Mouse (Mus musculus): Measurements from ENCODE around the gene Bak1. TPM values are rescaled to one million over a fixed set of nuclear protein-coding genes. Genes with fewer than 3 reads are reported as not detected.

The Bak1 gene
- polyA plus RNA-seq, 1 experiment from 2014 or later, result 5.3 TPM

DNA sequence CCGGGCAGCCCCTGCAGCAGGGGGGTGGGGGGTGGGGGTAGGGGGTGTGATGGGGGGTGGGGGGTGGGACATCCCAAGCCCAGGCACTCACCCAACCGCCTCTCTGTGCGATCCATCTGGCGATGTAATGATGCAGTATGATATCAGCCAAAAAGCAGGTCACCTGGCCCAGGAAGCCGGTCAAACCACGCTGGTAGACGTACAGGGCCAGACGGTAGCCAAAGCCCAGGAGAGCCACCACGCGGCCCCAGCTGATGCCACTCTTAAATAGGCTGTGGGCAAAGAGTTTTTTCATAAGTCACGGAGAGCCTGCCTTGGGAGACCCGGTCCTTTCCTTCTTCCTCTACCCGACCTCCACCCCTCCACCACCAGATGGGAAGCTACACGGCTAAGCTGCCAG, 7.7 kb downstream of the Bak1 start:
- no peaks in the 10 kb centered on the region for H3K9me3 ChIP-seq (ENCODE audit: control insufficient read depth, low read length)
- WGBS, result 93% methylated on average over 14 of the region's 14 CpGs
- peaks cover 24% of the 10 kb centered on the region for H3K36me3 ChIP-seq (ENCODE audit: control insufficient read depth, insufficient read depth, low read length)

DNA sequence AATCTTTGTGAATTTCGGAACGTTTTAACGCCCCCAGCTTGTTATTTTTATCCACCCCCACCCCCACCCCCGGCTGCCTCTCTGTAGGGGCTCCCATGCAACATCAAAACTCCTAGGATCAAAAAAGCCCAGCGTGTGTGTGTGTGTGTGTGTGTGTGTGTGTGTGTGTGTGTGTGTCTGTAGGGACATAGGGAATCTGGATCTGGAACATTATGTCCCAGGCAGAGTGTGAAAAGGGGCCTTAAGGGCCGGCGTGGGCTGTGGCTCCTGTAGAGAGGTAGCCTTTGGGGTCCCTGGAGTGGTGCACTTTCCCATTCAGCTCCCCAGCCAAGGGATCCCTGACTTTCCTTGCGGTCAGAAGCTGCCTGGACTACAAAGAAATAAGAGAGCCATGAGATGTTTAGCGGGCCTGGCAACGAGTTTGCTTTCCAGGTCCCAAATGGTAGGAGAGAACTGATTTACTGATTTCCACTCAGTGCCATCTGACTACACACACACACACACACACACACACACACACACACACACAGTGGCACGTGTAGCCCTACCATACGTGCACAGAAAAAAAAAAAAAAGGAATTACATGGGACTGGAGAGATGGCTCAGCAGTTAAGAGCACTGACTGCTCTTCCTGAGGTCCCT, 10.1 kb downstream of the Bak1 start:
- H3K36me3 ChIP-seq (ENCODE audit: control insufficient read depth, insufficient read depth, low read length), result peaks cover 20% of the 10 kb centered on the region
- no peaks in the 10 kb centered on the region for H3K9me3 ChIP-seq (ENCODE audit: control insufficient read depth, low read length)
- H3K27ac ChIP-seq (ENCODE audit: low read depth, low read length), result no peak overlapping the region
- peak overlapping the region; percentile 41; the same call in 1 of the 2 replicates for H3K4me3 ChIP-seq (ENCODE audit: low read depth, low read length)
- H3K9ac ChIP-seq (replicated peaks; ENCODE audit: low read depth, low read length), result peak overlapping the region; percentile 53; the same call in 1 of the 2 replicates
- WGBS, result 37% methylated on average over 12 of the region's 12 CpGs
- peaks cover 5% of the 10 kb centered on the region; the same call in 1 of the 2 replicates for H3K4me1 ChIP-seq (ENCODE audit: control insufficient read depth, insufficient read depth, low read length)
- no peak for ATAC-seq (ENCODE audit: low read depth)
- no peaks in the 10 kb centered on the region for H3K27me3 ChIP-seq (ENCODE audit: control insufficient read depth, insufficient read depth, low read length)
- H3K4me2 ChIP-seq (ENCODE audit: low read depth, low read length), result peak overlapping the region; percentile 73

More for the DNA sequence above, 7.7 kb downstream of the Bak1 start:
- Histone ChIP-seq H3K4me1 (ENCODE audit: control insufficient read depth, insufficient read depth, low read length) (peaks cover 5% of the 10 kb centered on the region; the same call in 1 of the 2 replicates), H3K9ac (replicated peaks; ENCODE audit: low read depth, low read length) (no peak overlapping the region), H3K4me3 (ENCODE audit: low read depth, low read length) (no peak overlapping the region), H3K27ac (ENCODE audit: low read depth, low read length) (no peak overlapping the region), H3K4me2 (ENCODE audit: low read depth, low read length) (no peak overlapping the region), H3K27me3 (ENCODE audit: control insufficient read depth, insufficient read depth, low read length) (no peaks in the 10 kb centered on the region)
- no peak for ATAC-seq (ENCODE audit: low read depth)

DNA sequence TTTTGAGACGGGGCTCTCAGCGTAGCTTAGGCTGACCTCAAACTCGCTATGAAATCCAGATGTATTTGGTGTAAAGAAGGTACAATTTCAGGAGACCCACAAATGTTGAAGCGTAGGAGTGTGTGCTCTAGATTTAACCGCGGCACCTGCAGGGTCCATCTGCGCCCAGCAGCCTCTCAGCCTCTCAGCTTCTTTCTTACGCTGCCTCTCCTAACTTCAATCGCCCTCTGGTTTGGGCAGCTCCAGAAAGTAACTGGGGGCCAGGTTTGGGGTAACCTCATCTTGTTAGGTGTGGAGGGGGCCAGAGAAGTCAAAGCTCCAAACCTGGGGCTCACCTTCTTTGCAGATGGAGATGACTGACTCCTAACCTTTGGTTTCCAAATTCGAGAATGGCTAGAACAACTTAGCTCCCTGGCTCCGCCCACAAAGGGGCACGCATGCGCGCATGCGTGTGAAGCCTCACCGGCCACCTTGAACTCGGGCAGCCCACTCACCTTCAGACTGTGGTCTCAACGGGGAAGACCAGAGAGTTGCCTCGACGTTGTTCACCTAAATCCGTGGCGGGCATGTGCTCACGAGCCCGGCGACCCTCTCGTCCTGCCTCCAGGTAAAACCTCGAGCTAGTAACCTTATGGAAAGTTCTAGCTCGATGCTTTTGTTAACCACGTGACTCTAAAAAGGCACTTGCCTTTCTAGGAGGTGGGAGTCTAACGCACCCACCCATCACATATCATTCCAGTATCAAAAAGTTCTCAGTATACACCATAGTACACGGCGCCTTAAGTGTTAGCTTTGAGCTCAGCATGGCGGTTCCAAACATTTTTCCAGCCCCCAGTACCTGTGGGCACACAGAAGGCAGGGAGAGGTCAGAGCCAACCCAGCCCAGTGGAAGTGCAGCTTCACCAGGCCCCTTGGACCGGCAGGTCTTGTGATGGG, 11.0 kb downstream of the Bak1 start:
- Histone ChIP-seq H3K36me3 (ENCODE audit: control insufficient read depth, insufficient read depth, low read length) (peaks cover 18% of the 10 kb centered on the region), H3K27me3 (ENCODE audit: control insufficient read depth, insufficient read depth, low read length) (no peaks in the 10 kb centered on the region), H3K9ac (replicated peaks; ENCODE audit: low read depth, low read length) (peak overlapping the region; percentile 53), H3K9me3 (ENCODE audit: control insufficient read depth, low read length) (no peaks in the 10 kb centered on the region), H3K4me3 (ENCODE audit: low read depth, low read length) (peak overlapping the region; percentile 41), H3K27ac (ENCODE audit: low read depth, low read length) (no peak overlapping the region), H3K4me2 (ENCODE audit: low read depth, low read length) (peak overlapping the region; percentile 73), H3K4me1 (ENCODE audit: control insufficient read depth, insufficient read depth, low read length) (peaks cover 5% of the 10 kb centered on the region; the same call in 1 of the 2 replicates)
- WGBS, result 9% methylated on average over 34 of the region's 34 CpGs
- peak; percentile 78 for ATAC-seq (ENCODE audit: low read depth)

DNA sequence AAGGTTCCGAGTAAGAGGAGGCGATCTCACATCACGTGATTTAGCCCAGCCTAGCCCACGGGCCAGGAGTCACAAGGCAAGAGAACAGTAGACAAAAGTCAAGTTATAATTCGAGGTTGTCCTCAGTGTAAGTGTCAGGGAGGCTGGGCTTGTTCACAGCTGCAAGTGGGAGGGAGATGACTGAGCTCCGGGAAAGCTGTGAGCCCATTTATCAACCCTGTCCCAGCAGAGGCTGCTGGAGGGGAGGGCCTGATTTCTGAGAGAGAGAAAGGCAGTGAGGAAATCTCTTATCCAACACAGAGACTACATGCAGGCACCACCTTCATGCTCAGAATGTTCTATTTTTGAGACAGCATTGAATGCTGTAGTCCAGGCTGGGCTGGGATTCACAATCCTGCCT, 15.9 kb downstream of the Bak1 start:
- H3K4me3 ChIP-seq (ENCODE audit: low read depth, low read length), result no peak overlapping the region
- H3K9ac ChIP-seq (replicated peaks; ENCODE audit: low read depth, low read length), result 0 out of 2 replicates have a peak overlapping the region, but pooled peaks have one; percentile 16
- WGBS, result 12% methylated on average over 6 of the region's 6 CpGs
- ATAC-seq (ENCODE audit: low read depth), result no peak
- H3K4me1 ChIP-seq (ENCODE audit: control insufficient read depth, insufficient read depth, low read length), result peaks cover 7% of the 10 kb centered on the region; the same call in 1 of the 2 replicates
- no peaks in the 10 kb centered on the region for H3K36me3 ChIP-seq (ENCODE audit: control insufficient read depth, insufficient read depth, low read length)
- H3K4me2 ChIP-seq (ENCODE audit: low read depth, low read length), result no peak overlapping the region
- no peaks in the 10 kb centered on the region for H3K27me3 ChIP-seq (ENCODE audit: control insufficient read depth, insufficient read depth, low read length)
- H3K27ac ChIP-seq (ENCODE audit: low read depth, low read length), result no peak overlapping the region
- no peaks in the 10 kb centered on the region for H3K9me3 ChIP-seq (ENCODE audit: control insufficient read depth, low read length)

DNA sequence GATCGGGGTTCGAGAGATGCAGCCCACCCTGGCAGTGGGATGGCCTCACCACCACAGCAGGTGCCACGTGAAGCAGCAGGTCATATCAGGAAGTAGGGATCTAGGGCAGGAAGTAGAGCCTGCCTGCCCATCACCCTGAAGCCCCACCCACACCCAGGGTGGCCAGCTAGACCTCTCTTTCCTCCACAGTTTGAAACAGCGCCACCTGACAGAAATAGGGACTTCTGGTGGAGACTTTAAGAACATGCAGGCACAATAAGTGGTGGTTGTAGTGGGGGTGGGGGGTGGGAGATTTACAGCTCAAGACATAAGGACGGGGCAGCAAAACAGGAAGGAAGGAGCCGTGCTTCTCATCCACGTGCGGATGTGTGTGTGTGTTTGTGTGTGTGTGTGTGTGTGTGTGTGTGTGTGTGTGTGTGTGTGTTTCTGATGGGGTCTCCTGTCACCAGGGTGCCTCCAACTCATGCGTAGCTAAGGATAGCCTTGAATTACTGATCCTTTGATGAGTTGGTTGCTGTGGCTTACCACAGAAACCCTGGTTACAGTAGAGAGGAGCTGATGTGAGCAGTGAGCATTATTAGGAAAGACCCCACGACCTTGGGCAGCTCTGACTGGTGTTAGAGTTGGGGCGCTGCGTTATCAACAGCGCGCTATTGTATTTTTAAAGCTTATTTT, 16.7 kb downstream of the Bak1 start:
- H3K9ac ChIP-seq (replicated peaks; ENCODE audit: low read depth, low read length), result no peak overlapping the region
- H3K27ac ChIP-seq (ENCODE audit: low read depth, low read length), result no peak overlapping the region
- no peaks in the 10 kb centered on the region for H3K36me3 ChIP-seq (ENCODE audit: control insufficient read depth, insufficient read depth, low read length)
- no peak for ATAC-seq (ENCODE audit: low read depth)
- no peaks in the 10 kb centered on the region for H3K9me3 ChIP-seq (ENCODE audit: control insufficient read depth, low read length)
- no peak overlapping the region for H3K4me2 ChIP-seq (ENCODE audit: low read depth, low read length)
- 44% methylated on average over 14 of the region's 14 CpGs for WGBS
- peaks cover 2% of the 10 kb centered on the region; the same call in 1 of the 2 replicates for H3K4me1 ChIP-seq (ENCODE audit: control insufficient read depth, insufficient read depth, low read length)
- H3K4me3 ChIP-seq (ENCODE audit: low read depth, low read length), result no peak overlapping the region
- no peaks in the 10 kb centered on the region for H3K27me3 ChIP-seq (ENCODE audit: control insufficient read depth, insufficient read depth, low read length)

DNA sequence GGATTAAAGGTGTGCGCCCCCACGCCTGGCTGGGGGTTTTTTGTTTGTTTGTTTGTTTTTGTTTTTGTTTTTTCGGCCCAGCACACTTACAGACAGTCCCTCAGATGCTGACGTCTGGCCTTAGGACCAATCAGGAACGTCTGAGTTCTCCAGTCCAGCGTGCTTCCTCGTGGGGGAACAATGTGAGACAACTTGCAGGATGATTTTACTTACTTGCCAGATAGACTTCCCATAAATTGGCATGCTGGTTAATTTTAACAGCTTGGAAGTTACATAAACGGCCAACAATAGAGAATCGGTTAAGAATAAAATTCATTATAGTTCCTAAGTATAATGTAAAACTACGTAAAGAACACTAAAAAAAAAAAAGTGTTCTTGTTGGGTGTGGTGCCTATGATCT, 17.6 kb downstream of the Bak1 start:
- ATAC-seq (ENCODE audit: low read depth), result no peak
- Histone ChIP-seq H3K4me2 (ENCODE audit: low read depth, low read length) (no peak overlapping the region), H3K4me3 (ENCODE audit: low read depth, low read length) (no peak overlapping the region), H3K27me3 (ENCODE audit: control insufficient read depth, insufficient read depth, low read length) (no peaks in the 10 kb centered on the region), H3K27ac (ENCODE audit: low read depth, low read length) (no peak overlapping the region), H3K9me3 (ENCODE audit: control insufficient read depth, low read length) (no peaks in the 10 kb centered on the region), H3K4me1 (ENCODE audit: control insufficient read depth, insufficient read depth, low read length) (0 out of 2 replicates have a peak, but pooled peaks cover 2% of the 10 kb centered on the region), H3K9ac (replicated peaks; ENCODE audit: low read depth, low read length) (no peak overlapping the region), H3K36me3 (ENCODE audit: control insufficient read depth, insufficient read depth, low read length) (no peaks in the 10 kb centered on the region)
- WGBS, result 91% methylated on average over 10 of the region's 10 CpGs

- Histone ChIP-seq H3K27me3 (ENCODE audit: control insufficient read depth, insufficient read depth, low read length) (no peaks in the 10 kb centered on the region), H3K4me3 (ENCODE audit: low read depth, low read length) (no peak overlapping the region), H3K4me2 (ENCODE audit: low read depth, low read length) (no peak overlapping the region), H3K9me3 (ENCODE audit: control insufficient read depth, low read length) (no peaks in the 10 kb centered on the region), H3K27ac (ENCODE audit: low read depth, low read length) (no peak overlapping the region), H3K36me3 (ENCODE audit: control insufficient read depth, insufficient read depth, low read length) (no peaks in the 10 kb centered on the region), H3K4me1 (ENCODE audit: control insufficient read depth, insufficient read depth, low read length) (0 out of 2 replicates have a peak, but pooled peaks cover 2% of the 10 kb centered on the region), H3K9ac (replicated peaks; ENCODE audit: low read depth, low read length) (no peak overlapping the region)
- ATAC-seq (ENCODE audit: low read depth), result no peak
- 82% methylated on average over 2 of the region's 2 CpGs for WGBS
These were observed 20.5 kb downstream of the Bak1 start for GRCm38 (mm10) chr17:27008277-27008676.

DNA sequence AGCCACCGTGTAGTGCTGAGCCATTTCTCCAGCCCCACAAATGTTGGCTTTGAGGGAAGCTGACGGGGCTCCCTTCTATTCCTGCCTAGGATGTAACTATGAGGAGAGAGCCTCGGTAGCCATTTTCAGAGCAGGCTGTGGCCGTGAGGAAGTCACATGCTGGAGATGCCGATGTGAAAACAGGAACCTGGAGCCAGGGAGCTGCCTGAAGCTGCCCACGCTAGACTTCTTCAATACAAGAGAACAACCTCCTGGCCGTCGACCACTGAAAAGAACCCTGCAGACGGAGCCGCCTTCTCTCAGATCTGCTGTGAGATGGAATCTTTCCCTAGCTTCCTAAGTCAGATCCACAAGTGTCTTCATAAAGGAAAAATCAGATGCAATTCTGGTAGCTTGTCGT, 23.2 kb downstream of the Bak1 start:
- H3K9ac ChIP-seq (replicated peaks; ENCODE audit: low read depth, low read length), result no peak overlapping the region
- H3K4me2 ChIP-seq (ENCODE audit: low read depth, low read length), result no peak overlapping the region
- no peak overlapping the region for H3K4me3 ChIP-seq (ENCODE audit: low read depth, low read length)
- ATAC-seq (ENCODE audit: low read depth), result no peak
- H3K4me1 ChIP-seq (ENCODE audit: control insufficient read depth, insufficient read depth, low read length), result no peaks in the 10 kb centered on the region
- WGBS, result 71% methylated on average over 11 of the region's 11 CpGs
- no peaks in the 10 kb centered on the region for H3K36me3 ChIP-seq (ENCODE audit: control insufficient read depth, insufficient read depth, low read length)
- no peaks in the 10 kb centered on the region for H3K27me3 ChIP-seq (ENCODE audit: control insufficient read depth, insufficient read depth, low read length)
- H3K27ac ChIP-seq (ENCODE audit: low read depth, low read length), result no peak overlapping the region
- H3K9me3 ChIP-seq (ENCODE audit: control insufficient read depth, low read length), result no peaks in the 10 kb centered on the region
